Mouse (Mus musculus) liver, postnatal 0 days (tissue): ENCODE measurements at regions not wholly inside any gene's neighbourhood (a gene's known extent, or its start where the extent isn't known, plus 50 kb on each side); places are given as distances from the start of the nearest gene placed in this dataset.

Source experiments
- CTCF ChIP-seq: sonication (generic); IDR thresholded peaks from 2 replicates; pipeline ENCODE4 v1.5.1; 2016; ENCODE audit warnings: antibody characterized with exemption, low read depth
- EP300 ChIP-seq: IDR thresholded peaks from 2 replicates; pipeline ENCODE4 v1.6.1; 2016; ENCODE audit warnings: antibody characterized with exemption, low read depth, mild to moderate bottlenecking

GRCm38 (mm10) chr1:154032669-154033099 lies 132.7 kb upstream of the Teddm2 start:
- TF ChIP-seq CTCF: peak; percentile 87
- peak; percentile 88 for TF ChIP-seq EP300
